Mouse (Mus musculus): ENCODE measurements around the gene Tprn.

- TF ChIP-seq CTCF (IDR thresholded peaks at IDR 0.05; ENCODE audit: borderline replicate concordance, insufficient read depth, low read depth, low read length) (no peak), POLR2A (IDR thresholded peaks at IDR 0.05; ENCODE audit: borderline replicate concordance, insufficient read depth, low read length) (no peak)
Measured at GRCm38 (mm10) chr2:25297093-25297492, 34.7 kb downstream of the Tprn start.

All from cerebellum, adult 2 months (tissue).